Mouse (Mus musculus) urinary bladder, adult 18-20 months (tissue): Measurements from ENCODE around the gene Tab2.
A peak's percentile ranks its signal among the peaks of the same experiment; 100 is the strongest.
"Not testable (repeated sequence)": the region's sequence is repeated elsewhere in the genome, so short reads cannot be mapped to it uniquely, and the experiment has no call there.

Experiments
- DNase-seq, 2 experiments: peaks; one replicate each; pipeline ENCODE4 v3.0.0; 2022; ENCODE audit warnings: low spot score in 2 of 2, mixed read lengths in 2 of 2

Gene Tab2

GRCm38 (mm10) chr10:7888256-7888868, 67.7 kb downstream of the Tab2 start:
- no peak for DNase-seq

- DNase-seq, result peak in 1 of 2 experiments; percentile 58
These were observed 72.5 kb downstream of the Tab2 start for GRCm38 (mm10) chr10:7883524-7883923.

GRCm38 (mm10) chr10:7881971-7882370, 74.1 kb downstream of the Tab2 start:
- no peak for DNase-seq

DNA sequence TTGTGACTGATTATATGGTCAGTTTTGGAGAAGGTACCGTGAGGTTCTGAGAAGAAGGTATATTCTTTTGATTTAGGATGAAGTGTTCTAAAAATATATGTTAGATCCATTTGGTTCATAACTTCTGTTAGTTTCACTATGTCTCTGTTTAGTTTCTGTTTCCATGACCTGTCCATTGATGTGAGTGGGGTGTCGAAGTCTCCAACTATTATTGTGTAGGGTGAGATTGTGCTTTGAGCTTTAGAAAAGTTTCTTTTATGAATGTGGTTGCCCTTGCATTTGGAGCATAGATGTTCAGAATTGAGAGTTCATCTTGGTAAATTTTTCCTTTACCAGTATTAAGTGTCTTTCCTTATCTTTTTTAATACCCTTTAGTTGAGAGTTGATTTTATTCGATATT, 75.7 kb downstream of the Tab2 start:
- DNase-seq, result not testable (repeated sequence)

GRCm38 (mm10) chr10:7874194-7874593, 81.8 kb downstream of the Tab2 start:
- no peak for DNase-seq

DNA sequence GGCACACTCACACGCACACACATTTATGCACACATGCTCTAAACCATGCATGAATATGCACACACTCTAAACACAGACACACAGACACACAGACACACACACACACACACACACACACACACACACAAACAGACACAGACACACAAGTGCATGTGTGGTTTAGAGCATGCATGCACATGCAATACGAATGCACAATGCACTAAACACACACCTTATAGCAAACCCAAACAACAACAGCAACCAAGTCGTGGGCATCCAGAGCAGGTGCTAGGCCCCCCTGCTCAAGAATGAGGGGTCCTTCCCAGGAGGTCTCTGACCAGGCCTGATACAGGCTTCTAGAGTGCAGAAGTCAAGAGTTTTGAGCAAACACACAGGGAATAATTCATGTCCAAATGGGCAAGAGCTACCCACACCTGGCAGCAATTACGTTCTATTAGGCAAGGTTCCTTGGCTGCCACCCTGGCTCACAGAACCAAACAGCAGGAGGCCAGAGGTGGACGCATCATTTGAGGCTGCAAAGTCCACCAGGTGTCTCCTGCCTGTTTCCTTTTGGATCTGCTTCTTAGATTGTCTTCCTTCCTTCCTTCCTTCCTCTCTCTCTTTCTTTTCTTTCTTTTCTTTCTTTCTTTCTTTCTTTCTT, 84.5 kb downstream of the Tab2 start:
- no peak for DNase-seq

GRCm38 (mm10) chr10:7870571-7871315, 85.3 kb downstream of the Tab2 start:
- DNase-seq, result no peak

DNA sequence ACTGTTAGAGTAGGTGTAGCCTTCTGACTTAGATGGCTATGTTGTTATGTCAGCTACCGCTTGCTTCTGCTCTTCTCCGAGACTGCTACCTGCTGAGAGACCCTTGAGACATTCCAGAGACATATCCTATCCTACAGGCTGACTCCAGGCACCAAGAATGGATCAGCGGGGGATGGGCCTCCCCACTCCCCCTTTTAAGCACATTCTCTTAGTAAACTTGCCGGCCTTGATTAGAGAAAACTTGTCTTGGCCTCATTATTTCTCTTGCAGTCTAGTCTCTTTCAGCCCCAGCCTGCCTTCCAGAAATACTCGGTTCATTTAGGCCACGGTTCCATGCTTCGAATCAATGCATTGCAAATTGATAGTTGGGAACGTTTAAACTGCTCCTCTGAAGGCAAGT, 86.3 kb downstream of the Tab2 start:
- DNase-seq, result no peak

GRCm38 (mm10) chr10:7867666-7868030, 88.4 kb downstream of the Tab2 start:
- DNase-seq, result no peak

DNA sequence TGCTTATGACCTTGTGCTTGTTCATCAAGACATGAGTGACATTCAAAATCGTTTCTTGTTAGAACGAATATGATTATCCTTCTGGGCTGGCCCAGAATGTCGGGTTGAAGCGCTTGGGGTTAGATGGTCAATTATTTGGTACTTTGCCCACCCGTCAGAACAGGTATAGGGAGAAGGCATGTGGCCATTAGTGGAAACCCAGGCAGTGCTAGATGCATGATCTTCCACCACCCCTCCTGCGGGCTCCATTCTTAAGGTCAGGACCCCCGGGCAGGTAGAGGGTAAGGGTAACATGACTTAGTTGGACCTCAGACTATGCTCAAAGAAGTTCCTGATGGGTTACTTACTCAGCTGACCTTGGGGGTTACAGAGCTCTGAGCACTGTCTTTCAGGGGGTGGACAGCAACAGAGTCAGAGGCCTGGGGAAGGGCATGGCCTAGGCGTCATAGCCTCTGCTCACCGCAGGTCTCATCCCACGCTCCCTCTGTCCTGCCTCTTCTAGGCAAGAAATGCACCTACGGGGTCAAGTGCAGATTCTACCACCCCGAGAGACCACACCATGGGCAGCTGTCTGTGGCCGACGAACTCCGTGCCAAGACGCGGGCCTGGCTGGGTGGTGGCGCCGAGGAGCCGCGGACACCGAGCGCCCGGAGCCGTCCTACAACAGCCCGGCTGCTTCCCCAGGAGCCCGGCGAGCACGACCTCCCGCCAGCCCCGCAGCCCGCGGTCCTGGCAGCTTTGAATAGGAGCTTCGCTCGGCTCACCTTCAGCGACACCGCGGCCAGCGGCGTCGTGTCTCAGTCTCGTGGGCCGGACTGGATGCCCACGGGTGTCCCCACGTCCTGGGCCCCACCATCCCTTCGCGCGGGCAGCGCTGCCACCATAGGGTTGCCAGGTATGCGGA, 89.0 kb downstream of the Tab2 start:
- DNase-seq, result peak; percentile 27 to 36

DNA sequence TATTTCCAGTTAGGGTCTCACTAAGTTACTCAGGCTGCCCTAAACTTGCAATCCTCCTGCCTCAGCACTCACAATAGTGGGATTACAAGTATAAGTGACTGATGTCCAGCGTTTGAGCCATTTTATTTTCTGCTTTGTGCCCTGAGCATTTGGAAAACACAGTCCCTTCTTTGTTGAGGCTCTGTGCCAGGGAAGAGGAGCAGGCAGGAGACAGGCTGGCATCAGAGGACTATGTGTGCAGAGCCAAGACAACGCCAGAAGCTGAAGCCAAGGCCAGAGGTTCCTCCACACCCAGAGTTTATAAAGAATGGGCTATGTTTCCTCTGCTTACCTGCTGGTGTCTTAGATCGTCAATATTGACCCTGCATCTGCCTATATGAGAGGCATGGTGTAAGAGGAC, 91.2 kb downstream of the Tab2 start:
- no peak for DNase-seq

- no peak for DNase-seq
These were observed 91.8 kb downstream of the Tab2 start for GRCm38 (mm10) chr10:7864184-7864583.

DNA sequence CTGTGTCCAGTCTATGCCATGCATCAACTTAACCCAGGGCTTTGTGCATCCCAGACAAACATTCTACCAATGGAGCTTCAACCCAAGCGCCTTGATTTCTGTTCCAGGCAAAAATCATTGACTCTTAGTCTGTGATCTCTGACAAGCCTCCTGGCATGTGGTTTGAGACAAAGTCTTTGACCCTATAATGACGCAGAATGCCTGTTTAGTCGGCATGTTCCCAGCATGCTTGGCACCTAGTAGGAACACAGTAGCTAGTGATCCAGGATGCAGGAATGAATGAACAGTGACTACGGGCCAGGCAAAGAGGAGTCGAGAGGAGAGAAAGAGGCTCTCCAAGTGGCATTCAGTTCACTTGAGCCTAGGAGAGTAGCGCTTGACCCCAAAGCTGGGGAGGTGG, 92.6 kb downstream of the Tab2 start:
- no peak for DNase-seq

- no peak for DNase-seq
These were observed 93.9 kb downstream of the Tab2 start for GRCm38 (mm10) chr10:7861937-7862657.

DNA sequence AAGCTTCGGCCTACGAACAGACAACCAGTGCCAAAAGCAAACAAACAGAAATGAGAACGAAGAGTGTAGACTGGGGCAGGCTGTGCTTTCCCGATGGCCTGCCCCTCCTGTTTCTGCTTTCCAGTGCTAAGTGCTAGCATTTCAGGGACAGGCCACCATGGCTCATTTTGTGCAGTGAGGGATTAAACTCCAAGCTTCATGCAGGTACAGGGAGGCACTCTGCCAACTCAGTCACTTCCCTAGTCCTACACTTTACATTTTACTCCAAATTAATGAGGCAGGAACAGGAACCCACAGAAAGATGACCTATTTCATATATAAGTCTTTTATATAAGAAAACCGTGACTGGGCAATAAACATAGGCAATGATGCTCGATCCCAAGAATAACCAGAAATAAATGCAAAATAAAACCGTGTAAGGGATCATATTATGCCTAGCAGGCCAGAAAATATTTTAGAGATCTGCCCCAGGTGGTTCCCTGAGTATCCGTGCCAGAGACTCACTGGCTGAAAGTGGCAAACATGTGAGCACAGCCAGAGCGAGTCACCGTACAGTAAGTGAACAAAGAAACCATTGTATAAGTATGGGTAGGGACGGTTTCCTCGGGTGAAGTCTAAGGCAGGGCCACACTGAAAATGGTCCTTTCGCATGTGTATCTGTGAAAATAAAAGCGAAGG, 94.6 kb downstream of the Tab2 start:
- DNase-seq, result no peak

GRCm38 (mm10) chr10:7860494-7860893, 95.5 kb downstream of the Tab2 start:
- no peak for DNase-seq
